Mouse (Mus musculus) myocyte (in vitro differentiated cells): ENCODE data around the gene Pycard.

Experiments used
- POLR2AphosphoS2 ChIP-seq: IDR thresholded peaks from one replicate; pipeline ENCODE4 v1.6.1; 2011; ENCODE audit warnings: low read depth, control low read depth; ENCODE audit not compliant: insufficient read length
- SRF ChIP-seq: IDR thresholded peaks from one replicate; pipeline ENCODE4 v1.6.1; 2011; ENCODE audit warnings: low read depth; ENCODE audit not compliant: control insufficient read depth, insufficient read length

DNA sequence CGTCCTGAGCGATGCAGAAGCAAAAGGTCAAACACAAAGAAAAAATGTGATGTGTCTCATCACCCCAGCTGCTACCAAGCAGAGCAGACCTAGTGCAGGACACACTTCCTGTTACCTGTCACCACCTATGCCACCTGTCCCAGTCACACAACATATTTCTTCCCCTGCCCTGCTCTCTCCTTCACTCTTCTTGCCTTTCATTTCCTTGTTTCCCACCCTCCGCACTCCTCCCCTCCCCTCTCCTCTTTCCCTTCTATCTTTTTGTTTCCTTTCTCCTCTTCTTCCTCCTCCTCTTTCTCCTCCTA is 39.3 kb upstream of the Pycard start:
- TF ChIP-seq SRF: no peak
- no peak for TF ChIP-seq POLR2AphosphoS2
